In genomic region chr17:16637463-16637862, GRCm38 (mm10) we compare ENCODE assay signal across 26 mouse cellular contexts.
"Had no signal": no experiment of that assay in that cellular context is flagged by ENCODE, and none has a peak within 500 bp of the region (broad histone marks: within the 10 kb centered on the region; RNA-seq: fewer than 3 reads in every experiment).

No protein-coding gene starts in this region.

- DNase-seq: gastrocnemius, adult 2 months; gastrocnemius, postnatal 10 days; gastrocnemius, postnatal 25 days; heart, adult 2 months; heart, postnatal 14 days; heart, postnatal 36 days; kidney, adult 11 months; kidney, adult 2 months; kidney, adult 9 months; kidney, postnatal 14 days; kidney, postnatal 36 days; layer of hippocampus, adult 9-11 months; layer of hippocampus, postnatal 36 days; left cerebral cortex, postnatal 4 days; liver, embryonic 13.5 days had no signal

- H3K4me2 ChIP-seq: heart, embryonic 11.5 days; heart, embryonic 13.5 days; heart, embryonic 15.5 days; hindbrain, embryonic 13.5 days; hindbrain, embryonic 15.5 days; kidney, embryonic 15.5 days; limb, embryonic 13.5 days; limb, embryonic 15.5 days; liver, embryonic 13.5 days had no signal

- H3K27me3 ChIP-seq: heart, embryonic 13.5 days; heart, embryonic 15.5 days; hindbrain, embryonic 13.5 days; hindbrain, embryonic 15.5 days; kidney, embryonic 15.5 days; limb, embryonic 13.5 days; limb, embryonic 15.5 days; liver, embryonic 13.5 days had no signal

- H3K27ac ChIP-seq: gastrocnemius, adult 2 months; heart, adult 2 months; heart, embryonic 13.5 days; heart, embryonic 15.5 days; hindbrain, embryonic 13.5 days; hindbrain, embryonic 15.5 days; hindbrain, postnatal 0 days; kidney, embryonic 15.5 days; kidney, postnatal 0 days; limb, embryonic 13.5 days; limb, embryonic 15.5 days; liver, embryonic 13.5 days had no signal

- ATAC-seq: hindbrain, postnatal 0 days; intestine, embryonic 16.5 days had no signal

- H3K9ac ChIP-seq: heart, embryonic 13.5 days; heart, embryonic 15.5 days; hindbrain, embryonic 13.5 days; hindbrain, embryonic 15.5 days; kidney, embryonic 15.5 days; limb, embryonic 13.5 days; limb, embryonic 15.5 days; liver, embryonic 13.5 days had no signal

- H3K9me3 ChIP-seq: heart, embryonic 13.5 days; heart, embryonic 15.5 days; hindbrain, embryonic 13.5 days; hindbrain, embryonic 15.5 days; kidney, embryonic 15.5 days; limb, embryonic 13.5 days; limb, embryonic 15.5 days; liver, embryonic 13.5 days had no signal

- H3K4me3 ChIP-seq: gastrocnemius, adult 2 months; heart, adult 2 months; heart, embryonic 13.5 days; heart, embryonic 15.5 days; hindbrain, embryonic 13.5 days; hindbrain, embryonic 15.5 days; kidney, embryonic 15.5 days; limb, embryonic 13.5 days; limb, embryonic 15.5 days; liver, embryonic 13.5 days had no signal

- H3K4me1 ChIP-seq: heart, embryonic 13.5 days; heart, embryonic 15.5 days; hindbrain, embryonic 13.5 days; hindbrain, embryonic 15.5 days; kidney, embryonic 15.5 days; limb, embryonic 13.5 days; limb, embryonic 15.5 days; liver, embryonic 13.5 days had no signal

- H3K36me3 ChIP-seq: heart, embryonic 13.5 days; heart, embryonic 15.5 days; hindbrain, embryonic 13.5 days; hindbrain, embryonic 15.5 days; kidney, embryonic 15.5 days; limb, embryonic 13.5 days; limb, embryonic 15.5 days; liver, embryonic 13.5 days had no signal
